Mouse (Mus musculus): Measurements from ENCODE around the gene Bcr. TPM values are rescaled to one million over a fixed set of nuclear protein-coding genes. Genes with fewer than 3 reads are reported as not detected.

Bcr gene
- polyA plus RNA-seq, 1 experiment from 2014 or later, result 10.6 TPM

DNA sequence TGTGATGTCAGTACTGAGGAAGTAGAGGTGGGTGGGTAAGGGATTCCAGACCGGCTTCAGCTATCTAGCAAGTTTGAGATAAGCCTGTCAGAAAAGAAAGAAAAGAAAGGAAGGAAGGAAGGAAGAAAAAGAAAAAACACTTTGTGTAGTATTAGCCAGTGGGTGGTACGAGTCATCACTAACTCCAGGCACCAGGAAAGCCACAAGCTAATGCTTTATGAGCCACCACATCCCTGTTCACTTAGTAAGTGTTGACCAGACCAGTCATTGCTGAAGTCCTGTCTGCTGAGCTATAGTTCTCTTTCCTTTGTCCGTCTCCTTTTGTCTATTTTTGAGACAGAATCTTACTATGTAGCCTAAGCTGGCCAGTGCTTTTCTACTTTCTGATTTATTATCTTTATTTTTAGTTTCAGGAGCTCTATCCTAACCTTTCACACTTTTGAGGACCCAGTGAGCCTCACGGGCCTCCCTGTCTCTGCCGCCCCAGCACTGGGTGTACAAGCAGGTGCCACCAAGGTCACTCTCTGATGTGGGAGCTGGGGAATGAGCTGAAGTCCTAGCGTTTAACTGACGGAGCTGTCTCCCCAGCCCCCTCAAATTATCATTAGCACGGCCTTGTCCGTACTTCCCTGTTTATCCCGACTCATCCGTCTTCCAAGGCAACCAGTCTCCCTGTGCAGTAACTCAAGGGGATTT is 10.0 kb downstream of the Bcr start:
- 82% methylated on average over 11 of the region's 11 CpGs for WGBS
- Histone ChIP-seq H3K27ac (no peak overlapping the region), H3K4me2 (no peak overlapping the region), H3K9me3 (no peaks in the 10 kb centered on the region), H3K27me3 (no peaks in the 10 kb centered on the region), H3K4me1 (peaks cover 28% of the 10 kb centered on the region), H3K36me3 (peaks cover 19% of the 10 kb centered on the region), H3K4me3 (no peak overlapping the region), H3K9ac (no peak overlapping the region)
- no peak for ATAC-seq (ENCODE audit: insufficient number of reproducible peaks, insufficient read depth, low FRiP score, low TSS enrichment, low read depth)

GRCm38 (mm10) chr10:75075665-75076064 is 15.3 kb downstream of the Bcr start:
- ATAC-seq (ENCODE audit: insufficient number of reproducible peaks, insufficient read depth, low FRiP score, low TSS enrichment, low read depth), result no peak
- H3K27me3 ChIP-seq, result no peaks in the 10 kb centered on the region

DNA sequence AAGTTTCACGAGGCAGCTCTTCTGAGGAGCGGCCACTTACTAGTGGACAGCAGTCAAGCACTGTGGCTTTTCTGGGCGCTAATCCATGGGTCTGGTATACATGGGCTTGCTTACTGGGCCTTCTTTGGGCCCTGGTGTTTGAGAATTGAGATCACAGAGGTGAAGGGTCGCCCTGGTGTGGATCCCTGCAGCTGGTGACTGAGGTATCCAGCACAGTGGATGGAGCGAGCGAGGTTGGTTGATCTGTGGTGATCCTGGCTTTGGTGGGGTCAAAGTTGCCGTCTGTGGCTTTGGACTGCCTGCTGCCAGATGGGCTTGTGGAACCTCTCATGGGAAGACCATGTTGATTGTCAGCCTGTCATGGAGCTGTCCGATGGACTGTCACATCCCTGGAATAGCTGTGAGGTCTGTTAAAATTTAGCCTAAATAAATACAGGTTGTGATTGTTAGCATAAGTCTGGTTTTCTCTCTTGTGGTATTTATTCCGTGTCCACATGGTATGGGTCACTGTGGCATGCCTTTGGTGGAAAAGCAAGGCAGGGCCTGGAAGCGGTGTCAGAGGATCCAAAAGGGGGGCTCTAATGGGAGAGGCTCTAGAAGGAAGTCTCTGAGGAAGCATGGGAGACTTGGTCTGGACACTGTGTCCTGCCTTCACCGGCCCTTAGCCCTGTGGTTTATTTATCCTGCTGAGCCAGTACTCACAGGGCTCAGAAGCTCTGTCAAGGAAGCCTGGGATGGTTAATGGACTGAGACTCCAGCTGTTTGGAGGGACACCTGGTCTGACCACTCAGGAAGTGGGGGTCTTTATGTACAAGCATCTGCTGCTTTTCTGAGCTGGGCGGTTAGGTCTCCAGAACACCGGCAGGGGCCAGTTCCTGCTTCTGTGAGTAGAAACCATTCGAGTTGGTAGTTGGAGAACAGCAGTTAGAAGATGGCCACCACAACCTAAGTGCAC is 18.1 kb downstream of the Bcr start:
- 84% methylated on average over 14 of the region's 14 CpGs for WGBS
- Histone ChIP-seq H3K4me2 (no peak overlapping the region), H3K4me1 (peaks cover 4% of the 10 kb centered on the region; the same call in 1 of the 2 replicates), H3K4me3 (no peak overlapping the region), H3K27me3 (no peaks in the 10 kb centered on the region), H3K36me3 (peaks cover 17% of the 10 kb centered on the region; the same call in 1 of the 2 replicates), H3K9me3 (no peaks in the 10 kb centered on the region), H3K27ac (no peak overlapping the region), H3K9ac (no peak overlapping the region)
- ATAC-seq (ENCODE audit: insufficient number of reproducible peaks, insufficient read depth, low FRiP score, low TSS enrichment, low read depth), result no peak

More at GRCm38 (mm10) chr10:75075665-75076064, 15.3 kb downstream of the Bcr start:
- WGBS, result 70% methylated on average over 5 of the region's 5 CpGs
- H3K9me3 ChIP-seq, result no peaks in the 10 kb centered on the region
- H3K4me3 ChIP-seq, result no peak overlapping the region
- peaks cover 7% of the 10 kb centered on the region; the same call in 1 of the 2 replicates for H3K4me1 ChIP-seq
- no peak overlapping the region for H3K4me2 ChIP-seq
- peaks cover 9% of the 10 kb centered on the region; the same call in 1 of the 2 replicates for H3K36me3 ChIP-seq
- no peak overlapping the region for H3K9ac ChIP-seq
- no peak overlapping the region for H3K27ac ChIP-seq

GRCm38 (mm10) chr10:75085330-75085729 is 24.9 kb downstream of the Bcr start:
- ATAC-seq (ENCODE audit: insufficient number of reproducible peaks, insufficient read depth, low FRiP score, low TSS enrichment, low read depth), result no peak
- H3K4me2 ChIP-seq, result no peak overlapping the region
- no peak overlapping the region for H3K4me3 ChIP-seq
- no peak overlapping the region for H3K27ac ChIP-seq
- no peaks in the 10 kb centered on the region for H3K9me3 ChIP-seq
- no peaks in the 10 kb centered on the region for H3K4me1 ChIP-seq
- no peaks in the 10 kb centered on the region for H3K27me3 ChIP-seq
- WGBS, result 79% methylated on average over 1 of the region's 1 CpGs
- H3K9ac ChIP-seq, result no peak overlapping the region
- H3K36me3 ChIP-seq, result peaks cover 26% of the 10 kb centered on the region

- Histone ChIP-seq H3K4me2 (no peak overlapping the region), H3K9ac (no peak overlapping the region), H3K36me3 (peaks cover 17% of the 10 kb centered on the region), H3K9me3 (no peaks in the 10 kb centered on the region), H3K27ac (no peak overlapping the region), H3K27me3 (no peaks in the 10 kb centered on the region), H3K4me3 (no peak overlapping the region), H3K4me1 (peaks cover 4% of the 10 kb centered on the region)
- ATAC-seq (ENCODE audit: insufficient number of reproducible peaks, insufficient read depth, low FRiP score, low TSS enrichment, low read depth), result no peak
- 93% methylated on average over 4 of the region's 4 CpGs for WGBS
Measured at GRCm38 (mm10) chr10:75088471-75088870, 28.1 kb downstream of the Bcr start.

DNA sequence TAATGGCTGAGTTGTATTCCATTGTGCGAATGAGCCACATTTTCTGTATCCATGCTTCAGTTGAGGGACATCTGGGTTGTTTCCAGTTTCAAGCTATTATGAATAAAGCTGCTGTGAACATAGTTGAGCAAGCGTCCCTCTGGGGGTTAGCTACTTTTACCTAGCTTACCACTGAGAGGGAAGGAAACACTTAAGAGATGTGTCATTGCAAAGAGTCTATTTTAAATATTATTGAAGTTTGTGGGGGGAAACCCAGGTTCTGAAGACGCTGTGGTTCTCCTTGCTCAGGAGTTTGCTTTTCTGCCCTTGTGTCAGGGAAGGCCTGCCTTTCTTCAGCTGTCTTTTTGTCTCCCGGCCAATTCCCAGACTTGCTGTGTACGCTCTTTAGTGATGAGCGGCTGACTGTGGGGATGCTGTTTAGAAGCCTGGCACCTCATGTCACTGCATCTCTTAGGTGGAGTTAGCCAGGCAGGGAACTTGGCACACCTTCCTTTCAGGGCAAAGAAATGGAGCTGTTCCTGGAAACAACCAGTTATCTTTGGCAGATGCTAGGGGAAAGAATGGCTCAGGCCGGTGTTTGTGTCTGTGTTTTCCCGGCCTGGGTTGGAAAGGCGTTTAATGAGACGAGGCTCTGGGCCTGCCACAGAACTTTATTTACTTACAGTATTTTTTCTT is 31.2 kb downstream of the Bcr start:
- WGBS, result 83% methylated on average over 10 of the region's 10 CpGs
- H3K27me3 ChIP-seq, result no peaks in the 10 kb centered on the region
- H3K4me1 ChIP-seq, result peaks cover 9% of the 10 kb centered on the region
- no peak overlapping the region for H3K27ac ChIP-seq
- ATAC-seq (ENCODE audit: insufficient number of reproducible peaks, insufficient read depth, low FRiP score, low TSS enrichment, low read depth), result no peak
- H3K4me2 ChIP-seq, result no peak overlapping the region
- H3K9ac ChIP-seq, result no peak overlapping the region
- no peaks in the 10 kb centered on the region for H3K36me3 ChIP-seq
- H3K4me3 ChIP-seq, result no peak overlapping the region
- no peaks in the 10 kb centered on the region for H3K9me3 ChIP-seq

DNA sequence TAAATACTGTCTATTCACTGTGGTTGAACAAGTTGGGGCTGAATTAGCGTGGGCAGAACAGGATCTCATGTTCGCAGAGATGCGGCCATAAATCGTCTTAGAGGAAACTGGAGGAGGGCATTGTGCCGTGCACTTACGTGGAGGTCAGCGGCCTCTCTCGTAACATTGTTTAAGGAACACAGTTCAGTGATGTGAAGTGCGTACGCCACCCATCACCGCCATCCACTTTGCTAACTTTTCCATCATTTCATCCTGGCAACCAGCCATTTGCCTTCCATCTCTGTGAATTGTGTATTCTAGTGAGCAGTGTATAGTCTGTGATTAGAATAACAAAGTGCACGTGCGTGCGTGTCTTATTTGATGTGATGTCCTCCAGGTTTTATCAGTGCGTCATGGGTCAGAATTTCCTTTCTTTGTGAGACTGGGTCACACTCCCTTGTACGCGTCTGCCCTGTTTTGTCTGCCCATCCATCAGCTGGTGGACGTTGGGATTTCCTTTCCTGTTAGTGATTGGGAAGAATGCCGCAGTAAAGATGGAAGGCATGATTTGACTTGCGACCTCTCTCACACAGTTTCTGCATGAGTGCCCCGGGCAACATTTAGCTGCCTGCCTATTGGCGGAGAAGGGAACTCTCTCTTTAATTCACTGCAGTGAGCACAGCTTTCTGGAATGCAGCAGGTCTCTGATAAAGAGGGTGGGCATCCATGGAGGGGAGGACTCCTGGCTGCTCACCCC is 33.0 kb downstream of the Bcr start:
- no peak for ATAC-seq (ENCODE audit: insufficient number of reproducible peaks, insufficient read depth, low FRiP score, low TSS enrichment, low read depth)
- no peaks in the 10 kb centered on the region for H3K27me3 ChIP-seq
- no peak overlapping the region; the same call in 1 of the 2 replicates for H3K27ac ChIP-seq
- 51% methylated on average over 22 of the region's 22 CpGs for WGBS
- H3K4me1 ChIP-seq, result peaks cover 24% of the 10 kb centered on the region
- no peak overlapping the region; the same call in 1 of the 2 replicates for H3K4me2 ChIP-seq
- no peaks in the 10 kb centered on the region for H3K36me3 ChIP-seq
- H3K9me3 ChIP-seq, result no peaks in the 10 kb centered on the region
- no peak overlapping the region for H3K9ac ChIP-seq
- H3K4me3 ChIP-seq, result no peak overlapping the region

DNA sequence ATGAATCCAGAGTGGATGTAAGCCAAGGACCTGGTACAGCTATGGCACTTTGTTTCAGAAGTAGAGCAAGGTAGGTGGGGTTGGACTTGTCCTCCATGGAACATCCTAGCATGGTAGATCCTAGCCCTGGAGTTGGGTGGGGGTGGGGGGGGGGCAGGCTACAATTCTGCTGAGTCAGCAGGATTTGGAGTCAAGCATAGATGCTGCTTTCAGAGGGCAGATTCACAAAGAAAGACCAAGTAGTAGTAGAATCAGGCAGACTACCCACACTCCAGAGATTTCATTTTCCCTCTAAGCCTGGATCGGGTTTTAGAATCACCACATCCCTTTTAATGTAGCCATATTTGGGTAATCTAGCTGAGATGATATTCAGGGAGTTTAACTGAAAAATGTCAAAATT is 33.9 kb downstream of the Bcr start:
- whole genome bisulfite sequencing, result 97% methylated on average over 1 of the region's 1 CpGs
- Histone ChIP-seq H3K9ac (no peak overlapping the region), H3K4me2 (no peak overlapping the region), H3K4me1 (peaks cover 33% of the 10 kb centered on the region), H3K9me3 (no peaks in the 10 kb centered on the region), H3K27ac (no peak overlapping the region), H3K36me3 (no peaks in the 10 kb centered on the region), H3K27me3 (no peaks in the 10 kb centered on the region), H3K4me3 (no peak overlapping the region)
- ATAC-seq (ENCODE audit: insufficient number of reproducible peaks, insufficient read depth, low FRiP score, low TSS enrichment, low read depth), result no peak

DNA sequence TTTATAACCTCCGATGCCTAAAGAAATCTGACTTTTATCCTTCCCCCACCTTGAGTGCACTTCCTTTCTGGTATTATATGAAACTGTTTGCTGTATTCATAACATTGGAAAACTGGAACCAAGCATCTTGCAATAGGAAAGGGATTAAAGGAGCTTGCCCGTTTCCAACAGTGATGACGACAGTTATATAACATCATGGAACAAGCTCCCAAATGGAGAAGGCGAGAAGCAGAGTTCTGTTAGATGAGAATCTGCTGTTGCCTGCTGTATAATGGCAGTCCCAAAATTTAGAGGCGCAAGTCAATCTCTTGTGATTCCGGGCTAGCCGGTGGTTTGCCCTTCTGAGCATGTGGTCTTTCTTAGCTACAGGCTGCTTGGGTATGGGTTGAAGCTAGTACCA is 34.8 kb downstream of the Bcr start:
- Histone ChIP-seq H3K27ac (no peak overlapping the region), H3K9me3 (no peaks in the 10 kb centered on the region), H3K27me3 (no peaks in the 10 kb centered on the region), H3K9ac (no peak overlapping the region), H3K4me2 (no peak overlapping the region), H3K4me3 (no peak overlapping the region), H3K4me1 (peaks cover 38% of the 10 kb centered on the region), H3K36me3 (no peaks in the 10 kb centered on the region)
- 92% methylated on average over 7 of the region's 7 CpGs for WGBS
- ATAC-seq (ENCODE audit: insufficient number of reproducible peaks, insufficient read depth, low FRiP score, low TSS enrichment, low read depth), result no peak

DNA sequence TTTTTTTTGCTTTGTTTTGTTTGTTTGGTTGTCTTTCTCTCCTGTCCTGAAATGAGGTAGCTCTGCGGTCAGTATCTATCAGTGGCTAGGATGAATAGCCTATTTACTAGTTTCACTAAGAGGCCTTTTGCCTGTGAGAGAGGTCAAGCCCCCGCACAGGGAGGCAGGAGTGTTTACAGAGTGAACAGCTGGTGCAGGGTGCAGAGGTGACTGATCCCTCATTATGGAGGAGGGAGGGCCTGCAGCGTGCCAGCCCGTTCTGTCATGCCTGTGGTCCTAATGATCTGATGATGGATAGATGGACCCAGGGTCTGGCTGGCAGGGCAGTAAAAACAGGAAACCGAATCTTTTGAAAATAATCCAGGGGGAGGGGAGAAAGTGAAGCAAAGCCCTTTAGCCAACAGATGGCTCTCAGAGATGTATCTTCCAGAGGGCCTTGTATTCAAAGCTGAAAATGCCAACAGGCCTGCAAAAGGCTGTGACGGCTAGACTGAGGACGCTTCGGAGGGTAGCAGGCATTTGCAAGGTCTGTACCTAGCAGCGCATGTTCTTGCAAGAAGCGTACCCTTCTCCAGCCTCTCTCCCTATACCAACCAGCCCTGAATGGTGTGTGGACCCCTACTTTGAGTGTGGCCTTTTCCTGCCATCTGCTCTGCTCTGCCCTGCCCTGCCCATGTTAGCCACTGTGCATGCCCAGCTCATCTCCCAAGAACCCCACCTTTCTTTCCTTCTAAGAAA is 38.2 kb downstream of the Bcr start:
- H3K27ac ChIP-seq, result no peak overlapping the region
- H3K9me3 ChIP-seq, result no peaks in the 10 kb centered on the region
- WGBS, result 38% methylated on average over 10 of the region's 10 CpGs
- peaks cover 48% of the 10 kb centered on the region for H3K4me1 ChIP-seq
- no peaks in the 10 kb centered on the region for H3K36me3 ChIP-seq
- no peaks in the 10 kb centered on the region for H3K27me3 ChIP-seq
- no peak overlapping the region for H3K9ac ChIP-seq
- no peak for ATAC-seq (ENCODE audit: insufficient number of reproducible peaks, insufficient read depth, low FRiP score, low TSS enrichment, low read depth)
- H3K4me3 ChIP-seq, result no peak overlapping the region
- H3K4me2 ChIP-seq, result no peak overlapping the region
